Mouse (Mus musculus): ENCODE data around the gene Tshr. TPM values are rescaled to one million over a fixed set of nuclear protein-coding genes. Genes with fewer than 3 reads are reported as not detected.
"Not testable (repeated sequence)": the region's sequence is repeated elsewhere in the genome, so short reads cannot be mapped to it uniquely, and the experiment has no call there.

The Tshr gene
- polyA plus RNA-seq, 1 experiment from 2014 or later, result 0.76 TPM

- WGBS, result 80% methylated on average over 6 of the region's 6 CpGs
Measured at GRCm38 (mm10) chr12:91513980-91514379, 129.6 kb downstream of the Tshr start.

GRCm38 (mm10) chr12:91517808-91518207 is 133.4 kb downstream of the Tshr start:
- Histone ChIP-seq H3K36me3 (no peaks in the 10 kb centered on the region), H3K27ac (no peak overlapping the region), H3K4me1 (no peaks in the 10 kb centered on the region), H3K4me3 (no peak overlapping the region), H3K4me2 (no peak overlapping the region), H3K9ac (no peak overlapping the region), H3K27me3 (no peaks in the 10 kb centered on the region), H3K9me3 (no peaks in the 10 kb centered on the region)
- ATAC-seq (ENCODE audit: insufficient number of reproducible peaks, low FRiP score, low TSS enrichment, low read depth), result no peak
- WGBS, result 26% methylated on average over 3 of the region's 3 CpGs

More at GRCm38 (mm10) chr12:91513980-91514379, 129.6 kb downstream of the Tshr start:
- ATAC-seq (ENCODE audit: insufficient number of reproducible peaks, low FRiP score, low TSS enrichment, low read depth), result no peak
- Histone ChIP-seq H3K9me3 (no peaks in the 10 kb centered on the region), H3K27me3 (no peaks in the 10 kb centered on the region), H3K4me3 (no peak overlapping the region), H3K9ac (no peak overlapping the region), H3K4me1 (no peaks in the 10 kb centered on the region), H3K27ac (no peak overlapping the region), H3K36me3 (no peaks in the 10 kb centered on the region), H3K4me2 (no peak overlapping the region)

GRCm38 (mm10) chr12:91523626-91524025 is 139.3 kb downstream of the Tshr start:
- ATAC-seq (ENCODE audit: insufficient number of reproducible peaks, low FRiP score, low TSS enrichment, low read depth), result no peak
- H3K4me1 ChIP-seq, result no peaks in the 10 kb centered on the region
- H3K36me3 ChIP-seq, result no peaks in the 10 kb centered on the region
- H3K27ac ChIP-seq, result no peak overlapping the region
- H3K4me3 ChIP-seq, result no peak overlapping the region
- H3K27me3 ChIP-seq, result no peaks in the 10 kb centered on the region
- no peaks in the 10 kb centered on the region for H3K9me3 ChIP-seq
- 69% methylated on average over 3 of the region's 3 CpGs for WGBS
- no peak overlapping the region for H3K9ac ChIP-seq
- no peak overlapping the region for H3K4me2 ChIP-seq

- Histone ChIP-seq H3K27ac (no peak overlapping the region), H3K4me3 (no peak overlapping the region), H3K4me1 (no peaks in the 10 kb centered on the region), H3K27me3 (no peaks in the 10 kb centered on the region), H3K9me3 (no peaks in the 10 kb centered on the region), H3K4me2 (no peak overlapping the region), H3K9ac (no peak overlapping the region), H3K36me3 (no peaks in the 10 kb centered on the region)
- ATAC-seq (ENCODE audit: insufficient number of reproducible peaks, low FRiP score, low TSS enrichment, low read depth), result no peak
- WGBS, result 72% methylated on average over 6 of the region's 6 CpGs
Measured at GRCm38 (mm10) chr12:91534514-91534913, 150.2 kb downstream of the Tshr start.

- Histone ChIP-seq H3K9ac (no peak overlapping the region), H3K4me1 (no peaks in the 10 kb centered on the region), H3K9me3 (no peaks in the 10 kb centered on the region), H3K27ac (no peak overlapping the region), H3K4me2 (no peak overlapping the region), H3K36me3 (no peaks in the 10 kb centered on the region), H3K4me3 (no peak overlapping the region), H3K27me3 (no peaks in the 10 kb centered on the region)
- WGBS, result 88% methylated on average over 7 of the region's 7 CpGs
- ATAC-seq (ENCODE audit: insufficient number of reproducible peaks, low FRiP score, low TSS enrichment, low read depth), result no peak
Measured at GRCm38 (mm10) chr12:91540202-91540601, 155.8 kb downstream of the Tshr start.

GRCm38 (mm10) chr12:91549471-91549870 is 165.1 kb downstream of the Tshr start:
- peaks cover 7% of the 10 kb centered on the region for H3K4me1 ChIP-seq
- 69% methylated on average over 9 of the region's 9 CpGs for WGBS
- H3K27ac ChIP-seq, result no peak overlapping the region
- no peaks in the 10 kb centered on the region for H3K27me3 ChIP-seq
- H3K9ac ChIP-seq, result no peak overlapping the region
- H3K36me3 ChIP-seq, result peaks cover 6% of the 10 kb centered on the region; the same call in 1 of the 2 replicates
- no peak overlapping the region for H3K4me3 ChIP-seq
- no peak for ATAC-seq (ENCODE audit: insufficient number of reproducible peaks, low FRiP score, low TSS enrichment, low read depth)
- H3K9me3 ChIP-seq, result no peaks in the 10 kb centered on the region
- H3K4me2 ChIP-seq, result no peak overlapping the region

- H3K4me2 ChIP-seq, result peak overlapping the region; percentile 19
- 33% methylated on average over 19 of the region's 19 CpGs for WGBS
- no peaks in the 10 kb centered on the region for H3K9me3 ChIP-seq
- peaks cover 7% of the 10 kb centered on the region for H3K4me1 ChIP-seq
- H3K36me3 ChIP-seq, result peaks cover 9% of the 10 kb centered on the region; the same call in 1 of the 2 replicates
- H3K27ac ChIP-seq, result no peak overlapping the region
- no peak overlapping the region for H3K9ac ChIP-seq
- peak; percentile 71; the same call in 1 of the 2 replicates for ATAC-seq (ENCODE audit: insufficient number of reproducible peaks, low FRiP score, low TSS enrichment, low read depth)
- no peaks in the 10 kb centered on the region for H3K27me3 ChIP-seq
- H3K4me3 ChIP-seq, result no peak overlapping the region
Measured at GRCm38 (mm10) chr12:91551773-91552526, 167.6 kb downstream of the Tshr start.

- H3K27me3 ChIP-seq; H3K27ac ChIP-seq; ATAC-seq (ENCODE audit: insufficient number of reproducible peaks, low FRiP score, low TSS enrichment, low read depth); H3K4me2 ChIP-seq; H3K4me3 ChIP-seq; H3K9me3 ChIP-seq; H3K9ac ChIP-seq; H3K4me1 ChIP-seq: not testable (repeated sequence)
- peaks cover 19% of the 10 kb centered on the region for H3K36me3 ChIP-seq
- 86% methylated on average over 8 of the region's 8 CpGs for WGBS
Measured at GRCm38 (mm10) chr12:91557358-91558005, 173.1 kb downstream of the Tshr start.

GRCm38 (mm10) chr12:91558152-91558551 is 173.8 kb downstream of the Tshr start:
- H3K27ac ChIP-seq; ATAC-seq (ENCODE audit: insufficient number of reproducible peaks, low FRiP score, low TSS enrichment, low read depth); H3K4me3 ChIP-seq; H3K27me3 ChIP-seq; H3K9ac ChIP-seq; H3K4me1 ChIP-seq; H3K4me2 ChIP-seq; H3K9me3 ChIP-seq: not testable (repeated sequence)
- H3K36me3 ChIP-seq, result peaks cover 26% of the 10 kb centered on the region
- 82% methylated on average over 4 of the region's 4 CpGs for WGBS

- H3K4me1 ChIP-seq, result no peaks in the 10 kb centered on the region
- no peak overlapping the region for H3K4me2 ChIP-seq
- no peaks in the 10 kb centered on the region for H3K9me3 ChIP-seq
- 93% methylated on average over 4 of the region's 4 CpGs for WGBS
- no peak overlapping the region for H3K4me3 ChIP-seq
- H3K9ac ChIP-seq, result no peak overlapping the region
- H3K36me3 ChIP-seq, result peaks cover 43% of the 10 kb centered on the region
- H3K27ac ChIP-seq, result no peak overlapping the region
- no peaks in the 10 kb centered on the region for H3K27me3 ChIP-seq
- no peak for ATAC-seq (ENCODE audit: insufficient number of reproducible peaks, low FRiP score, low TSS enrichment, low read depth)
Measured at GRCm38 (mm10) chr12:91567145-91567544, 182.8 kb downstream of the Tshr start.

- Histone ChIP-seq H3K27me3 (no peaks in the 10 kb centered on the region), H3K9me3 (no peaks in the 10 kb centered on the region), H3K4me1 (no peaks in the 10 kb centered on the region), H3K9ac (no peak overlapping the region), H3K36me3 (peaks cover 46% of the 10 kb centered on the region), H3K27ac (no peak overlapping the region), H3K4me2 (no peak overlapping the region), H3K4me3 (no peak overlapping the region)
- no peak for ATAC-seq (ENCODE audit: insufficient number of reproducible peaks, low FRiP score, low TSS enrichment, low read depth)
- WGBS, result 80% methylated on average over 3 of the region's 3 CpGs
Measured at GRCm38 (mm10) chr12:91569255-91569654, 184.9 kb downstream of the Tshr start.

GRCm38 (mm10) chr12:91571708-91572107 is 187.3 kb downstream of the Tshr start:
- Histone ChIP-seq H3K27me3 (no peaks in the 10 kb centered on the region), H3K4me3 (no peak overlapping the region), H3K27ac (no peak overlapping the region), H3K9ac (no peak overlapping the region), H3K9me3 (no peaks in the 10 kb centered on the region), H3K36me3 (peaks cover 55% of the 10 kb centered on the region), H3K4me2 (no peak overlapping the region), H3K4me1 (no peaks in the 10 kb centered on the region)
- 75% methylated on average over 2 of the region's 2 CpGs for WGBS
- no peak for ATAC-seq (ENCODE audit: insufficient number of reproducible peaks, low FRiP score, low TSS enrichment, low read depth)

Measured in limb, embryonic 15.5 days (tissue).